ENCODE assay signal across 8 mouse cellular contexts in genomic region chr1:172501371-172502144, GRCm38 (mm10). TPM values are rescaled to one million over a fixed set of nuclear protein-coding genes. Genes with fewer than 3 reads are reported as not detected.
DNase-seq lines count a peak whose midpoint lies in the region; ATAC-seq and TF ChIP-seq lines count a peak whose summit lies in the region.

No protein-coding gene starts in this region.

- WGBS in intestine, embryonic 15.5 days: 28% methylated on average over 13 of the region's 13 CpGs
- 5% methylated on average over 13 of the region's 13 CpGs for WGBS in liver, postnatal 0 days (ENCODE audit: insufficient replicate concordance)
- whole genome bisulfite sequencing in neural tube, embryonic 11.5 days: 37% methylated on average over 13 of the region's 13 CpGs

- peak; percentile 70 for DNase-seq in liver, postnatal 0 days
- DNase-seq in neural tube, embryonic 11.5 days (ENCODE audit: low spot score): peak; percentile 33
- DNase-seq in yolk sac, embryonic 10.5 days (ENCODE audit: low spot score): peak; percentile 81
- no peak for DNase-seq in right cerebral cortex, postnatal 14 days

- H3K9ac ChIP-seq in ES-Bruce4 (ENCODE audit: low read depth, poor library complexity, severe bottlenecking): peak overlapping the region; percentile 77
- peak overlapping the region; percentile 83 for H3K9ac ChIP-seq in intestine, embryonic 15.5 days
- peak overlapping the region; percentile 83 for H3K9ac ChIP-seq in liver, postnatal 0 days (replicated peaks)
- no peak overlapping the region; the same call in 1 of the 2 replicates for H3K9ac ChIP-seq in neural tube, embryonic 11.5 days (ENCODE audit: low read length)

- peaks cover 10% of the 10 kb centered on the region for H3K36me3 ChIP-seq in ES-Bruce4 (ENCODE audit: control insufficient read depth, insufficient read depth, low read length, poor library complexity, severe bottlenecking)
- peaks cover 21% of the 10 kb centered on the region for H3K36me3 ChIP-seq in intestine, embryonic 15.5 days
- peaks cover 11% of the 10 kb centered on the region for H3K36me3 ChIP-seq in liver, postnatal 0 days (replicated peaks; ENCODE audit: insufficient read depth, low read length)
- H3K36me3 ChIP-seq in neural tube, embryonic 11.5 days (ENCODE audit: control insufficient read depth, insufficient read depth, low read length): peaks cover 3% of the 10 kb centered on the region; the same call in 1 of the 2 replicates

- no peaks in the 10 kb centered on the region for H3K27me3 ChIP-seq in ES-Bruce4 (ENCODE audit: control insufficient read depth, insufficient read depth, low read length, poor library complexity, severe bottlenecking)
- H3K27me3 ChIP-seq in intestine, embryonic 15.5 days (replicated peaks): no peaks in the 10 kb centered on the region
- no peaks in the 10 kb centered on the region for H3K27me3 ChIP-seq in liver, postnatal 0 days (ENCODE audit: insufficient read depth, low read length)
- H3K27me3 ChIP-seq in neural tube, embryonic 11.5 days (ENCODE audit: control insufficient read depth, insufficient read depth, low read length): peaks cover 10% of the 10 kb centered on the region; the same call in 1 of the 2 replicates

- no peak for TF ChIP-seq EP300 in ES-Bruce4 (IDR thresholded peaks at IDR 0.05; ENCODE audit: insufficient read depth, low read depth, low read length)
- TF ChIP-seq EP300 in liver, postnatal 0 days (IDR thresholded peaks at IDR 0.05; ENCODE audit: low read depth): no peak

- peak; percentile 43 for ATAC-seq in granulocyte monocyte progenitor cell, adult 5-6 weeks (replicated peaks; ENCODE audit: poor library complexity, severe bottlenecking)
- ATAC-seq in intestine, embryonic 15.5 days: peak; percentile 18
- ATAC-seq in liver, postnatal 0 days: peak; percentile 10; the same call in 1 of the 2 replicates
- ATAC-seq in neural tube, embryonic 11.5 days (ENCODE audit: insufficient read depth, low FRiP score, low TSS enrichment): 0 out of 2 replicates have a peak, but pooled peaks have one; percentile 0

- H3K4me1 ChIP-seq in ES-Bruce4 (ENCODE audit: control insufficient read depth, insufficient read depth, low read length): peaks cover 7% of the 10 kb centered on the region
- H3K4me1 ChIP-seq in bone marrow macrophage, adult 2 months (ENCODE audit: control insufficient read depth, insufficient read depth, low read length): peaks cover 18% of the 10 kb centered on the region
- peaks cover 43% of the 10 kb centered on the region for H3K4me1 ChIP-seq in intestine, embryonic 15.5 days (replicated peaks)
- H3K4me1 ChIP-seq in liver, postnatal 0 days (ENCODE audit: insufficient read depth): peaks cover 29% of the 10 kb centered on the region
- H3K4me1 ChIP-seq in neural tube, embryonic 11.5 days (ENCODE audit: control insufficient read depth, insufficient read depth, low read length): peaks cover 27% of the 10 kb centered on the region

- peak overlapping the region; percentile 73 for H3K4me2 ChIP-seq in intestine, embryonic 15.5 days (replicated peaks)
- H3K4me2 ChIP-seq in liver, postnatal 0 days (ENCODE audit: low read depth, low read length): peak overlapping the region; percentile 78
- peak overlapping the region; percentile 63 for H3K4me2 ChIP-seq in neural tube, embryonic 11.5 days (ENCODE audit: low read depth)

- peak overlapping the region; percentile 34; the same call in 1 of the 2 replicates for H3K27ac ChIP-seq in ES-Bruce4 (ENCODE audit: insufficient read depth, low read length)
- peak overlapping the region; percentile 74 for H3K27ac ChIP-seq in bone marrow macrophage, adult 2 months (ENCODE audit: insufficient read depth, low read depth, low read length)
- H3K27ac ChIP-seq in intestine, embryonic 15.5 days: peak overlapping the region; percentile 89
- peak overlapping the region; percentile 93 for H3K27ac ChIP-seq in liver, postnatal 0 days (ENCODE audit: low read depth)
- H3K27ac ChIP-seq in neural tube, embryonic 11.5 days (ENCODE audit: low read depth, low read length): 0 out of 2 replicates have a peak overlapping the region, but pooled peaks have one; percentile 3

- H3K4me3 ChIP-seq in ES-Bruce4 (ENCODE audit: low read depth, low read length): peak overlapping the region; percentile 88
- H3K4me3 ChIP-seq in bone marrow macrophage, adult 2 months (ENCODE audit: insufficient read depth, low read length): peak overlapping the region; percentile 77
- peak overlapping the region; percentile 73 for H3K4me3 ChIP-seq in intestine, embryonic 15.5 days (replicated peaks)
- H3K4me3 ChIP-seq in liver, postnatal 0 days (ENCODE audit: low read depth, low read length): peak overlapping the region; percentile 77
- H3K4me3 ChIP-seq in neural tube, embryonic 11.5 days (ENCODE audit: low read depth, low read length): peak overlapping the region; percentile 42

- no peaks in the 10 kb centered on the region for H3K9me3 ChIP-seq in ES-Bruce4 (replicated peaks; ENCODE audit: control insufficient read depth, insufficient read depth, low read length, poor library complexity, severe bottlenecking)
- H3K9me3 ChIP-seq in intestine, embryonic 15.5 days: no peaks in the 10 kb centered on the region
- H3K9me3 ChIP-seq in liver, postnatal 0 days (ENCODE audit: low read length): no peaks in the 10 kb centered on the region
- no peaks in the 10 kb centered on the region for H3K9me3 ChIP-seq in neural tube, embryonic 11.5 days (ENCODE audit: control insufficient read depth, low read length)

- TF ChIP-seq POLR2A in ES-Bruce4 (IDR thresholded peaks at IDR 0.05; ENCODE audit: insufficient read depth, low read length): no peak
- TF ChIP-seq POLR2A in bone marrow macrophage, adult 2 months (IDR thresholded peaks at IDR 0.05; ENCODE audit: borderline replicate concordance, low read depth, low read length): no peak

- TF ChIP-seq CTCF in ES-Bruce4 (IDR thresholded peaks at IDR 0.05; ENCODE audit: low read depth, low read length): no peak
- TF ChIP-seq CTCF in bone marrow macrophage, adult 2 months (IDR thresholded peaks at IDR 0.05; ENCODE audit: low read depth, low read length): no peak
- peak; percentile 27; the same call in 1 of the 2 replicates for TF ChIP-seq CTCF in liver, postnatal 0 days (IDR thresholded peaks at IDR 0.05; ENCODE audit: low read depth)

RNA-seq across cellular contexts. Expression of gene Tagln2, which starts 1.7 kb away (rescaled TPM):
- polyA plus RNA-seq in ES-Bruce4 (2011; ENCODE audit: insufficient read depth, insufficient read length, low read depth, missing spikeins): 269 and 312 TPM in 2 replicates
- polyA plus RNA-seq in bone marrow macrophage, adult 2 months (2012; ENCODE audit: insufficient read depth, insufficient read length, missing spikeins): 316 and 321 TPM in 2 replicates
- 629 and 731 TPM in 2 replicates for total RNA-seq in granulocyte monocyte progenitor cell, adult 5-6 weeks (2014; fragmentation: Nextera tagmentation)
- 281 and 350 TPM in 2 replicates for total RNA-seq in granulocyte monocyte progenitor cell, adult 5-6 weeks (2017)
- polyA plus RNA-seq in intestine, embryonic 15.5 days (2015; fragmentation: Nextera tagmentation; extraction: Ambion mirVana): 388 and 395 TPM in 2 replicates
- 104 and 105 TPM in 2 replicates for polyA plus RNA-seq in liver, postnatal 0 days (2015; fragmentation: Nextera tagmentation; extraction: Ambion mirVana)
- 79.8 and 93.6 TPM in 2 replicates for polyA plus RNA-seq in neural tube, embryonic 11.5 days (2014; fragmentation: Nextera tagmentation; extraction: Ambion mirVana)

RNA-seq across cellular contexts. Expression of gene Cfap45, which starts 19.0 kb away (rescaled TPM):
- polyA plus RNA-seq in ES-Bruce4 (2011; ENCODE audit: insufficient read depth, insufficient read length, low read depth, missing spikeins): 2.1 and 2.3 TPM in 2 replicates
- 0.87 and 1.2 TPM in 2 replicates for polyA plus RNA-seq in bone marrow macrophage, adult 2 months (2012; ENCODE audit: insufficient read depth, insufficient read length, missing spikeins)
- total RNA-seq in granulocyte monocyte progenitor cell, adult 5-6 weeks (2014; fragmentation: Nextera tagmentation): not detected in 2 replicates
- total RNA-seq in granulocyte monocyte progenitor cell, adult 5-6 weeks (2017): 0.46 TPM in 1 of 2 replicates, not detected in the other
- 1.1 and 1.2 TPM in 2 replicates for polyA plus RNA-seq in intestine, embryonic 15.5 days (2015; fragmentation: Nextera tagmentation; extraction: Ambion mirVana)
- 0.32 and 0.37 TPM in 2 replicates for polyA plus RNA-seq in liver, postnatal 0 days (2015; fragmentation: Nextera tagmentation; extraction: Ambion mirVana)
- 1.7 and 2.5 TPM in 2 replicates for polyA plus RNA-seq in neural tube, embryonic 11.5 days (2014; fragmentation: Nextera tagmentation; extraction: Ambion mirVana)

RNA-seq across cellular contexts. Expression of gene Igsf9, which starts 20.0 kb away (rescaled TPM):
- 40.5 and 40.6 TPM in 2 replicates for polyA plus RNA-seq in ES-Bruce4 (2011; ENCODE audit: insufficient read depth, insufficient read length, low read depth, missing spikeins)
- polyA plus RNA-seq in bone marrow macrophage, adult 2 months (2012; ENCODE audit: insufficient read depth, insufficient read length, missing spikeins): 6.3 and 7.6 TPM in 2 replicates
- not detected in 2 replicates for total RNA-seq in granulocyte monocyte progenitor cell, adult 5-6 weeks (2014; fragmentation: Nextera tagmentation)
- total RNA-seq in granulocyte monocyte progenitor cell, adult 5-6 weeks (2017): not detected in 2 replicates
- polyA plus RNA-seq in intestine, embryonic 15.5 days (2015; fragmentation: Nextera tagmentation; extraction: Ambion mirVana): 68.7 and 77.8 TPM in 2 replicates
- 0.32 and 0.73 TPM in 2 replicates for polyA plus RNA-seq in liver, postnatal 0 days (2015; fragmentation: Nextera tagmentation; extraction: Ambion mirVana)
- 45.9 and 59.3 TPM in 2 replicates for polyA plus RNA-seq in neural tube, embryonic 11.5 days (2014; fragmentation: Nextera tagmentation; extraction: Ambion mirVana)

RNA-seq across cellular contexts. Expression of gene Slamf9, which starts 26.4 kb away (rescaled TPM):
- 0.46 and 0.85 TPM in 2 replicates for polyA plus RNA-seq in ES-Bruce4 (2011; ENCODE audit: insufficient read depth, insufficient read length, low read depth, missing spikeins)
- polyA plus RNA-seq in bone marrow macrophage, adult 2 months (2012; ENCODE audit: insufficient read depth, insufficient read length, missing spikeins): 90.6 and 98.9 TPM in 2 replicates
- not detected in 2 replicates for total RNA-seq in granulocyte monocyte progenitor cell, adult 5-6 weeks (2014; fragmentation: Nextera tagmentation)
- total RNA-seq in granulocyte monocyte progenitor cell, adult 5-6 weeks (2017): 0.26 TPM in 1 of 2 replicates, not detected in the other
- 2.2 and 2.5 TPM in 2 replicates for polyA plus RNA-seq in intestine, embryonic 15.5 days (2015; fragmentation: Nextera tagmentation; extraction: Ambion mirVana)
- polyA plus RNA-seq in liver, postnatal 0 days (2015; fragmentation: Nextera tagmentation; extraction: Ambion mirVana): 1.1 and 1.5 TPM in 2 replicates
- polyA plus RNA-seq in neural tube, embryonic 11.5 days (2014; fragmentation: Nextera tagmentation; extraction: Ambion mirVana): 0.17 TPM in 1 of 2 replicates, not detected in the other

RNA-seq across cellular contexts. Expression of gene Vsig8, which starts 54.2 kb away (rescaled TPM):
- polyA plus RNA-seq in ES-Bruce4 (2011; ENCODE audit: insufficient read depth, insufficient read length, low read depth, missing spikeins): 0.37 TPM in 1 of 2 replicates, not detected in the other
- polyA plus RNA-seq in bone marrow macrophage, adult 2 months (2012; ENCODE audit: insufficient read depth, insufficient read length, missing spikeins): not detected in 2 replicates
- not detected in 2 replicates for total RNA-seq in granulocyte monocyte progenitor cell, adult 5-6 weeks (2014; fragmentation: Nextera tagmentation)
- not detected in 2 replicates for total RNA-seq in granulocyte monocyte progenitor cell, adult 5-6 weeks (2017)
- polyA plus RNA-seq in intestine, embryonic 15.5 days (2015; fragmentation: Nextera tagmentation; extraction: Ambion mirVana): 0.28 and 0.43 TPM in 2 replicates
- not detected in 2 replicates for polyA plus RNA-seq in liver, postnatal 0 days (2015; fragmentation: Nextera tagmentation; extraction: Ambion mirVana)
- 0.15 TPM in 1 of 2 replicates, not detected in the other for polyA plus RNA-seq in neural tube, embryonic 11.5 days (2014; fragmentation: Nextera tagmentation; extraction: Ambion mirVana)

Comparison
In these comparisons a context has a peak if more than half of its experiments do, and no peak if none do; other contexts are left out.
1. H3K27ac ChIP-seq: peak in every context shown above with its lines; median percentile 93 in liver, postnatal 0 days; 89 in intestine, embryonic 15.5 days; 74 in bone marrow macrophage, adult 2 months; 34 in ES-Bruce4; 3 in neural tube, embryonic 11.5 days.